Mouse (Mus musculus) embryonic facial prominence, embryonic 14.5 days (tissue): ENCODE measurements at regions not wholly inside any gene's neighbourhood (a gene's known extent, or its start where the extent isn't known, plus 50 kb on each side); places are given as distances from the start of the nearest gene placed in this dataset.

Experiments
- ATAC-seq: fragments of 200-750 bp; cut with Nextera tagmentation; 2 replicates; pipeline ENCODE4 v1.8.0; 2017; ENCODE audit warnings: low read depth, moderate number of reproducible peaks, moderate TSS enrichment
- DNase-seq: peaks from one replicate; pipeline ENCODE4 v3.0.0-alpha.2; 2015; ENCODE audit warnings: low spot score
- H3K27ac ChIP-seq: fragments of 300-500 bp; sonication (generic); replicated peaks from 2 replicates; pipeline ENCODE4 v1.5.1; 2014; ENCODE audit warnings: low read depth, mild to moderate bottlenecking, low read length, moderate library complexity
- H3K27me3 ChIP-seq: fragments of 300-500 bp; sonication (generic); replicated peaks from 2 replicates; pipeline ENCODE4 v1.6.1; 2014; ENCODE audit warnings: low read length; ENCODE audit not compliant: control insufficient read depth, insufficient read depth
- H3K36me3 ChIP-seq: fragments of 300-500 bp; sonication (generic); 2 replicates; pipeline ENCODE4 v1.6.1; 2014; ENCODE audit warnings: low read length, mixed read lengths; ENCODE audit not compliant: control insufficient read depth, insufficient read depth
- H3K4me1 ChIP-seq: fragments of 300-500 bp; sonication (generic); 2 replicates; pipeline ENCODE4 v1.6.1; 2014; ENCODE audit warnings: antibody characterized with exemption, low read length; ENCODE audit not compliant: control insufficient read depth, insufficient read depth
- H3K4me2 ChIP-seq: fragments of 300-500 bp; sonication (generic); 2 replicates; pipeline ENCODE4 v1.6.1; 2014; ENCODE audit warnings: low read depth, mild to moderate bottlenecking, low read length, moderate library complexity, mixed read lengths
- H3K4me3 ChIP-seq: fragments of 300-500 bp; sonication (generic); 2 replicates; pipeline ENCODE4 v1.5.1; 2014; ENCODE audit warnings: low read depth, mild to moderate bottlenecking, low read length
- H3K9ac ChIP-seq: fragments of 300-500 bp; sonication (generic); 2 replicates; pipeline ENCODE4 v1.6.1; 2014; ENCODE audit warnings: low read depth, mild to moderate bottlenecking, low read length, moderate library complexity, mixed read lengths
- H3K9me3 ChIP-seq: fragments of 300-500 bp; sonication (generic); 2 replicates; pipeline ENCODE4 v1.6.1; 2016; ENCODE audit warnings: low read length; ENCODE audit not compliant: control insufficient read depth
- WGBS: fragments of 180-500 bp; shearing (Covaris S2); extraction: QIAGEN DNeasy Blood & Tissue Kit; methylation state at CpG from one replicate; pipeline ENCODE4 v1.1.7; 2014; 5-methylcytosine and 5-hydroxymethylcytosine counted together

- H3K27ac ChIP-seq: no peak overlapping the region
Observed at GRCm38 (mm10) chr7:69398299-69398698, 649.3 kb upstream of the Arrdc4 start.

GRCm38 (mm10) chr7:69396868-69397267, 647.8 kb upstream of the Arrdc4 start:
- DNase-seq: no peak
- Histone ChIP-seq H3K9ac (no peak overlapping the region), H3K36me3 (no peaks in the 10 kb centered on the region), H3K27me3 (no peaks in the 10 kb centered on the region), H3K4me1 (no peaks in the 10 kb centered on the region), H3K4me3 (no peak overlapping the region), H3K27ac (no peak overlapping the region), H3K4me2 (no peak overlapping the region), H3K9me3 (no peaks in the 10 kb centered on the region)
- 88% methylated on average over 2 of the region's 2 CpGs for WGBS
- no peak for ATAC-seq

More at GRCm38 (mm10) chr7:69398299-69398698, 649.3 kb upstream of the Arrdc4 start:
- Histone ChIP-seq H3K9ac (no peak overlapping the region), H3K36me3 (no peaks in the 10 kb centered on the region), H3K9me3 (no peaks in the 10 kb centered on the region), H3K4me3 (no peak overlapping the region), H3K4me2 (no peak overlapping the region), H3K27me3 (no peaks in the 10 kb centered on the region), H3K4me1 (no peaks in the 10 kb centered on the region)
- ATAC-seq (no peak), DNase-seq (peak; percentile 25)
- 36% methylated on average over 4 of the region's 4 CpGs for WGBS
